Mouse (Mus musculus) limb, embryonic 14.5 days (tissue): ENCODE data around the gene Pnpla2. TPM values are rescaled to one million over a fixed set of nuclear protein-coding genes. Genes with fewer than 3 reads are reported as not detected.

ENCODE experiments used
- ATAC-seq: fragments of 200-750 bp; cut with Nextera tagmentation; 2 replicates; pipeline ENCODE4 v1.8.0; 2017; ENCODE audit warnings: low read depth, moderate number of reproducible peaks, moderate TSS enrichment; ENCODE audit not compliant: low FRiP score
- DNase-seq: peaks from one replicate; pipeline ENCODE4 v3.0.0-alpha.2; 2015; ENCODE audit warnings: low spot score
- H3K27ac ChIP-seq: fragments of 300-500 bp; sonication (generic); replicated peaks from 2 replicates; pipeline ENCODE4 v1.5.1; 2014; ENCODE audit warnings: low read depth, mild to moderate bottlenecking, low read length, moderate library complexity, mixed read lengths
- H3K27me3 ChIP-seq: fragments of 300-500 bp; sonication (generic); 2 replicates; pipeline ENCODE4 v1.6.1; 2014; ENCODE audit warnings: low read length, mixed read lengths; ENCODE audit not compliant: control insufficient read depth, insufficient read depth
- H3K36me3 ChIP-seq: fragments of 300-500 bp; sonication (generic); 2 replicates; pipeline ENCODE4 v1.6.1; 2014; ENCODE audit warnings: mild to moderate bottlenecking, low read length, moderate library complexity, mixed read lengths; ENCODE audit not compliant: control insufficient read depth, insufficient read depth
- H3K4me1 ChIP-seq: fragments of 300-500 bp; sonication (generic); 2 replicates; pipeline ENCODE4 v1.6.1; 2014; ENCODE audit warnings: antibody characterized with exemption, low read length, mixed read lengths; ENCODE audit not compliant: control insufficient read depth, insufficient read depth
- H3K4me2 ChIP-seq: fragments of 300-500 bp; sonication (generic); replicated peaks from 2 replicates; pipeline ENCODE4 v1.6.1; 2014; ENCODE audit warnings: low read depth, mild to moderate bottlenecking, low read length, moderate library complexity; ENCODE audit not compliant: severe bottlenecking
- H3K4me3 ChIP-seq: fragments of 300-500 bp; sonication (generic); replicated peaks from 2 replicates; pipeline ENCODE4 v1.5.1; 2014; ENCODE audit warnings: low read length
- H3K9ac ChIP-seq: fragments of 300-500 bp; sonication (generic); 2 replicates; pipeline ENCODE4 v1.6.1; 2014; ENCODE audit warnings: mild to moderate bottlenecking, low read depth, low read length, moderate library complexity; ENCODE audit not compliant: severe bottlenecking
- H3K9me3 ChIP-seq: fragments of 300-500 bp; sonication (generic); 2 replicates; pipeline ENCODE4 v1.6.1; 2016; ENCODE audit warnings: low read length; ENCODE audit not compliant: control insufficient read depth
- POLR2A ChIP-seq: fragments of 200-500 bp; IDR thresholded peaks from 2 replicates; pipeline ENCODE4 v1.8.0; 2012; ENCODE audit warnings: inconsistent platforms, mild to moderate bottlenecking, moderate library complexity, borderline replicate concordance; ENCODE audit not compliant: insufficient read depth, insufficient read length; ENCODE audit errors: extremely low read depth
- WGBS: fragments of 180-500 bp; shearing (Covaris S2); extraction: QIAGEN DNeasy Blood & Tissue Kit; methylation state at CpG from one replicate; pipeline ENCODE4 v1.1.7; 2014; 5-methylcytosine and 5-hydroxymethylcytosine counted together
- polyA plus RNA-seq, 2 experiments: library from polyadenylated mRNA; depleted of rRNA in 1 of 2; stranded (reverse) in 1 of 2; unstranded in 1 of 2; fragments of >200 nt; fragmentation: Nextera tagmentation in 1 of 2; extraction: Ambion mirVana in 1 of 2; gene quantifications; 2 replicates each; pipeline versions ENCODE4 v1.2.1 to v1.2.3; 2012 to 2014

Gene Pnpla2
- polyA plus RNA-seq, 2 experiments = 14.5 to 14.8 TPM

DNA sequence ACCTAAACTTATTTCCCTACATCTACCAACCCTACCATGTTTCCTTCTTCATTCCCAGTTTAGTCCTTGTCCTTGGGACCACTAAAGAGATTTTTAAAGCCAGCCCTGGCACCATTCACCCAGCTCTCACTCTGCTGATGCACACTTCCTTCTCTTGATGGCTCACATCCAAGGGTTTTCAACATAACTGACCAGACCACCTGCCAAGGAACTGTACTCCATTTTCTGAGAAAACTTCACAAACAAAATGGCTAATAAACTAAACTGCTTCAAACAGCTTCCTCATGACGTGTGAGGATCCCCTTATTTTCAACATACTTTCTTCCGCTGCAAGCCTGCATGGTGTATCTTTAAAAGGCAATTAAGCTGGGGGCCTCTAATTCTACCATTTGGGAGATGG is 1.4 kb upstream of the Pnpla2 start:
- TF ChIP-seq POLR2A = no peak
- ATAC-seq = no peak
- Histone ChIP-seq H3K27me3 (no peaks in the 10 kb centered on the region), H3K4me3 (no peak overlapping the region), H3K9me3 (no peaks in the 10 kb centered on the region), H3K36me3 (peaks cover 38% of the 10 kb centered on the region), H3K4me2 (no peak overlapping the region), H3K4me1 (peaks cover 10% of the 10 kb centered on the region), H3K9ac (no peak overlapping the region), H3K27ac (no peak overlapping the region)
- 73% methylated on average over 2 of the region's 2 CpGs for WGBS
- no peak for DNase-seq

DNA sequence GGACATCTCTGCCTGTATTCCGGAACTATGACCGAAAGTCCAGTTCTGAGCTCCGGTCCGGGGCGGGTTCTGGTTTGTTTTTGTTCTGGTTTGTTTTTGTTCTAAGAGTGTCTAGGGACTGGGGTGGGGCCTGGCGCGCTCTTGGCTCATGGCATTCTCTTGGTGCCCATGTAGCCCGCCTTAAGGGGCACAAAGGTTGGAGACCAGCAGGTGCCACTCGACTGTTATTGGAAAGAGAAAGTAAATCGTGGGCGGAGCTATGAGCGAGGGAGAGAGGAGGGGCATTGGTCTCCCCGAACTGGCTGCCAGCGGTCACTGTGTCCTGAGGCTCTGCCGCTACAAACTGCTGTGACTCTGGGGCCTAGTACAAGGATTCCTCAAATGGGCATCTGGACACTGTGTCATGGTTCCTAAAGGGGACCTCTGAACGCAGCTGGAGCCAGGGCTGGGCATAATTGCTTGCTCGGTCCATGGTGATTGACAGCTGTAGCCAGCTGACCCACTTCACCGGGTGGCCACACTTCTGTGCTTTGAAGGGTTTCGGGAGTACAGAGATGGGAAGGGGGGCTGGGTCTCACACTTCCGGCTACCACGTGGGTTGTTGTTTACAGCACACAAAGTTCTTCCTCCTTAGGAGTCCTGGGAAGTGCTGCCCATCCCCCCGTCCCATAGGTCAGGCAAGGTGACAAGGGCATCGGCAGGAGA is 764 bp downstream of the Pnpla2 start:
- DNase-seq (no peak), ATAC-seq (no peak)
- Histone ChIP-seq H3K4me3 (peak overlapping the region; percentile 57), H3K27ac (no peak overlapping the region), H3K36me3 (peaks cover 24% of the 10 kb centered on the region), H3K4me1 (0 out of 2 replicates have a peak, but pooled peaks cover 6% of the 10 kb centered on the region), H3K9me3 (no peaks in the 10 kb centered on the region), H3K4me2 (peak overlapping the region; percentile 92), H3K27me3 (peaks cover 2% of the 10 kb centered on the region), H3K9ac (peak overlapping the region; percentile 56)
- TF ChIP-seq POLR2A = no peak
- WGBS = 1% methylated on average over 23 of the region's 23 CpGs

DNA sequence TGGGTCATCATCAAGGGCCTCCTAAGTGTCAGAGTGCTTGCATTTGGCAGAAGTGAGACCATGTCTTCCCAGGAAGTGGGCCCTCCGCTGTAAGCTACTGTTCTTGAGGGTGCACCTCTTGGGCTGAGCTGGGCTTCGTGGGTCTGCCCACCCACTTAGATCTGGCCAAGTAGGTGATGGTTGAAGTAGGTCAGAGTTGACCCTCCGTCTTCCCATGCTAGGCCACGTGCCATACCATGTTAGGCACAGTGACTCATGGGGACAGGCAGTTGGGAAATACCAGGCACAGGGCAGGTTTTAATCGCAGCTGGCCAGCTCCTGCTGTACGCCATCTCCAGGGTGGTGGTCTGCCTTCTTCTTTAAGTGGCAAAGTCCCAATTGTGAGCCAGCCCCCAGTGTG is 1.7 kb downstream of the Pnpla2 start:
- 87% methylated on average over 6 of the region's 6 CpGs for WGBS
- no peak for TF ChIP-seq POLR2A
- DNase-seq (no peak), ATAC-seq (no peak)
- peaks cover 12% of the 10 kb centered on the region for H3K27me3 ChIP-seq
- no peak overlapping the region for H3K4me2 ChIP-seq
- H3K36me3 ChIP-seq = peaks cover 14% of the 10 kb centered on the region
- no peak overlapping the region for H3K27ac ChIP-seq
- no peak overlapping the region for H3K9ac ChIP-seq
- peaks cover 8% of the 10 kb centered on the region; the same call in 1 of the 2 replicates for H3K4me1 ChIP-seq
- H3K9me3 ChIP-seq = no peaks in the 10 kb centered on the region
- no peak overlapping the region for H3K4me3 ChIP-seq

DNA sequence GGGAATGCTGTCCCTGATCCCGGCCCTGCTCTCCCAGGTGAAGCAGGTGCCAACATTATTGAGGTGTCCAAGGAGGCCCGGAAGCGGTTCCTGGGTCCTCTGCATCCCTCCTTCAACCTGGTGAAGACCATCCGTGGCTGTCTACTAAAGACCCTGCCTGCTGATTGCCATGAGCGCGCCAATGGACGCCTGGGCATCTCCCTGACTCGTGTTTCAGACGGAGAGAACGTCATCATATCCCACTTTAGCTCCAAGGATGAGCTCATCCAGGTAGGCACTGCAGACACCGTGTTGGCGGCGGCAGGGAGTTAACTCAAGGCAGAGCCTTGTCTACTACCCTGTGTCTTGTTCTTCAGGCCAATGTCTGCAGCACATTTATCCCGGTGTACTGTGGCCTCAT is 2.2 kb downstream of the Pnpla2 start:
- Histone ChIP-seq H3K9me3 (no peaks in the 10 kb centered on the region), H3K4me3 (no peak overlapping the region), H3K36me3 (peaks cover 9% of the 10 kb centered on the region), H3K27me3 (peaks cover 17% of the 10 kb centered on the region), H3K9ac (no peak overlapping the region), H3K27ac (no peak overlapping the region), H3K4me1 (peaks cover 13% of the 10 kb centered on the region; the same call in 1 of the 2 replicates), H3K4me2 (no peak overlapping the region)
- no peak for ATAC-seq
- no peak for TF ChIP-seq POLR2A
- no peak for DNase-seq
- WGBS = 93% methylated on average over 14 of the region's 14 CpGs

DNA sequence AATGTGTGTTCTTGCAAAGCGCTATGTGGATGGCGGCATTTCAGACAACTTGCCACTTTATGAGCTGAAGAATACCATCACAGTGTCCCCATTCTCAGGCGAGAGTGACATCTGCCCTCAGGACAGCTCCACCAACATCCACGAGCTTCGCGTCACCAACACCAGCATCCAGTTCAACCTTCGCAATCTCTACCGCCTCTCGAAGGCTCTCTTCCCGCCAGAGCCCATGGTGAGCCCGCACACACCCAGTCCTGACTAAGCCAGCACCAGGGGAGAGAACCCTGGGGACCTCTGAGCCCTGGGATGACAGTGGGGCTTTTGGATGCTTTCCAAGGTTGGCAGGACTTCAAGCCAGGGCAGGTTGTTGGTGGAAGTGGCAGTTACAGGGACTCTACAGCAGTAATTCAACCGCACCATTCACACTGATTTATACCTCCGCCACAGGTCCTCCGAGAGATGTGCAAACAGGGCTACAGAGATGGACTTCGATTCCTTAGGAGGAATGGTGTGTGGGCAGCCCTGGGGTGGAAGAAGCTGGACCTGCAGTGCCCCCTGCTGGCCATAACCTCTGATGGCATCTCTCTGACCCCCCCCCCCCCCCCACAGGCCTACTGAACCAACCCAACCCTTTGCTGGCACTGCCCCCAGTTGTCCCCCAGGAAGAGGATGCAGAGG is 3.1 kb downstream of the Pnpla2 start:
- Histone ChIP-seq H3K36me3 (peaks cover 7% of the 10 kb centered on the region), H3K9ac (no peak overlapping the region), H3K9me3 (no peaks in the 10 kb centered on the region), H3K27ac (no peak overlapping the region), H3K4me1 (peaks cover 13% of the 10 kb centered on the region; the same call in 1 of the 2 replicates), H3K4me3 (no peak overlapping the region), H3K4me2 (no peak overlapping the region), H3K27me3 (peaks cover 26% of the 10 kb centered on the region)
- TF ChIP-seq POLR2A = no peak
- 72% methylated on average over 15 of the region's 15 CpGs for WGBS
- no peak for DNase-seq
- ATAC-seq = no peak
